Mouse (Mus musculus) kidney, postnatal 0 days (tissue): ENCODE data around the gene Zdhhc11. TPM values are rescaled to one million over a fixed set of nuclear protein-coding genes. Genes with fewer than 3 reads are reported as not detected.
A peak's percentile ranks its signal among the peaks of the same experiment; 100 is the strongest.
"Not testable (repeated sequence)": the region's sequence is repeated elsewhere in the genome, so short reads cannot be mapped to it uniquely, and the experiment has no call there.

ENCODE experiments used
- ATAC-seq: fragments of 200-750 bp; cut with Nextera tagmentation; replicated peaks from 2 replicates; pipeline ENCODE4 v1.8.0; 2017; ENCODE audit warnings: low read depth, moderate number of reproducible peaks, moderate TSS enrichment, moderate library complexity; ENCODE audit not compliant: low FRiP score
- DNase-seq: peaks from one replicate; pipeline ENCODE4 v3.0.0-alpha.2; 2016; ENCODE audit warnings: low spot score
- H3K27ac ChIP-seq: fragments of 300-500 bp; sonication (generic); 2 replicates; pipeline ENCODE4 v1.5.1; 2014; ENCODE audit warnings: mild to moderate bottlenecking
- H3K27me3 ChIP-seq: fragments of 300-500 bp; sonication (generic); 2 replicates; pipeline ENCODE4 v1.6.1; 2014; ENCODE audit warnings: low read length, mixed read lengths; ENCODE audit not compliant: insufficient read depth
- H3K36me3 ChIP-seq: fragments of 300-500 bp; sonication (generic); 2 replicates; pipeline ENCODE4 v1.6.1; 2014; ENCODE audit warnings: low read length, mixed read lengths; ENCODE audit not compliant: insufficient read depth
- H3K4me1 ChIP-seq: fragments of 300-500 bp; sonication (generic); replicated peaks from 2 replicates; pipeline ENCODE4 v1.6.1; 2014; ENCODE audit warnings: antibody characterized with exemption, low read length, mixed read lengths; ENCODE audit not compliant: insufficient read depth
- H3K4me2 ChIP-seq: fragments of 300-500 bp; sonication (generic); 2 replicates; pipeline ENCODE4 v1.6.1; 2014; ENCODE audit warnings: mild to moderate bottlenecking, low read length, moderate library complexity, mixed read lengths
- H3K4me3 ChIP-seq: fragments of 300-500 bp; sonication (generic); replicated peaks from 2 replicates; pipeline ENCODE4 v1.5.1; 2014; ENCODE audit warnings: low read depth, low read length
- H3K9ac ChIP-seq: fragments of 300-500 bp; sonication (generic); 2 replicates; pipeline ENCODE4 v1.6.1; 2014; ENCODE audit warnings: low read depth, low read length
- H3K9me3 ChIP-seq: fragments of 300-500 bp; sonication (generic); replicated peaks from 2 replicates; pipeline ENCODE4 v1.6.1; 2016; ENCODE audit warnings: low read length, inconsistent platforms, mixed read lengths
- CTCF ChIP-seq: IDR thresholded peaks from 2 replicates; pipeline ENCODE4 v1.5.1; 2016; ENCODE audit warnings: antibody characterized with exemption, low read depth, mild to moderate bottlenecking, moderate library complexity
- WGBS: fragments of 180-500 bp; shearing (Covaris S2); extraction: QIAGEN DNeasy Blood & Tissue Kit; methylation state at CpG from one replicate; pipeline ENCODE4 v1.1.7; 2014; 5-methylcytosine and 5-hydroxymethylcytosine counted together
- polyA plus RNA-seq: library from polyadenylated mRNA; unstranded; fragments of >200 nt; fragmentation: Nextera tagmentation; extraction: Ambion mirVana; gene quantifications from 2 replicates; pipeline ENCODE4 v1.2.1, GENCODE M21; 2015

Gene Zdhhc11
- polyA plus RNA-seq, 1 experiment from 2014 or later: not detected

GRCm38 (mm10) chr13:73996456-73996855 is 32.8 kb downstream of the Zdhhc11 start:
- DNase-seq (no peak), ATAC-seq (no peak)
- no peaks in the 10 kb centered on the region for H3K9me3 ChIP-seq
- H3K4me2 ChIP-seq: no peak overlapping the region
- H3K4me1 ChIP-seq: no peaks in the 10 kb centered on the region
- H3K4me3 ChIP-seq: no peak overlapping the region
- H3K27ac ChIP-seq: no peak overlapping the region
- no peaks in the 10 kb centered on the region for H3K27me3 ChIP-seq
- H3K36me3 ChIP-seq: no peaks in the 10 kb centered on the region
- WGBS: 77% methylated on average over 4 of the region's 4 CpGs
- H3K9ac ChIP-seq: no peak overlapping the region
- no peak for TF ChIP-seq CTCF

- ATAC-seq (no peak), DNase-seq (no peak)
- TF ChIP-seq CTCF: no peak
- no peaks in the 10 kb centered on the region for H3K9me3 ChIP-seq
- H3K4me1 ChIP-seq: no peaks in the 10 kb centered on the region
- H3K4me2 ChIP-seq: no peak overlapping the region
- no peak overlapping the region for H3K27ac ChIP-seq
- H3K36me3 ChIP-seq: no peaks in the 10 kb centered on the region
- no peaks in the 10 kb centered on the region for H3K27me3 ChIP-seq
- H3K9ac ChIP-seq: no peak overlapping the region
- H3K4me3 ChIP-seq: no peak overlapping the region
Measured at GRCm38 (mm10) chr13:74000519-74000918, 36.9 kb downstream of the Zdhhc11 start.

GRCm38 (mm10) chr13:74000961-74001360 is 37.3 kb downstream of the Zdhhc11 start:
- DNase-seq (no peak), ATAC-seq (no peak)
- 75% methylated on average over 6 of the region's 6 CpGs for WGBS
- Histone ChIP-seq H3K4me3 (no peak overlapping the region), H3K36me3 (no peaks in the 10 kb centered on the region), H3K9me3 (no peaks in the 10 kb centered on the region), H3K9ac (no peak overlapping the region), H3K27ac (no peak overlapping the region), H3K4me1 (no peaks in the 10 kb centered on the region), H3K4me2 (no peak overlapping the region), H3K27me3 (no peaks in the 10 kb centered on the region)
- no peak for TF ChIP-seq CTCF

- TF ChIP-seq CTCF: no peak
- no peak for DNase-seq
- Histone ChIP-seq H3K27ac (no peak overlapping the region), H3K4me3 (no peak overlapping the region), H3K4me2 (no peak overlapping the region), H3K9me3 (no peaks in the 10 kb centered on the region), H3K4me1 (no peaks in the 10 kb centered on the region), H3K27me3 (no peaks in the 10 kb centered on the region), H3K36me3 (no peaks in the 10 kb centered on the region), H3K9ac (no peak overlapping the region)
- no peak for ATAC-seq
- WGBS: 70% methylated on average over 4 of the region's 4 CpGs
Measured at GRCm38 (mm10) chr13:74001492-74001891, 37.8 kb downstream of the Zdhhc11 start.

GRCm38 (mm10) chr13:74006881-74007280 is 43.2 kb downstream of the Zdhhc11 start:
- 91% methylated on average over 4 of the region's 4 CpGs for WGBS
- not testable (repeated sequence) for ATAC-seq

GRCm38 (mm10) chr13:74008216-74008615 is 44.6 kb downstream of the Zdhhc11 start:
- H3K36me3 ChIP-seq, H3K27ac ChIP-seq, H3K4me1 ChIP-seq, DNase-seq, H3K9ac ChIP-seq, H3K4me2 ChIP-seq, ATAC-seq, H3K4me3 ChIP-seq, H3K9me3 ChIP-seq: not testable (repeated sequence)
- 80% methylated on average over 2 of the region's 2 CpGs for WGBS
- H3K27me3 ChIP-seq: peaks cover 16% of the 10 kb centered on the region

More at GRCm38 (mm10) chr13:74006881-74007280, 43.2 kb downstream of the Zdhhc11 start:
- not testable (repeated sequence) for H3K36me3 ChIP-seq, H3K4me1 ChIP-seq, DNase-seq, H3K9ac ChIP-seq, H3K4me2 ChIP-seq, H3K4me3 ChIP-seq, H3K9me3 ChIP-seq, H3K27ac ChIP-seq
- H3K27me3 ChIP-seq: peaks cover 16% of the 10 kb centered on the region

- under 1% methylated on average over 56 of the region's 56 CpGs for WGBS
- no peaks in the 10 kb centered on the region for H3K36me3 ChIP-seq
- DNase-seq (peak; percentile 85), ATAC-seq (peak; percentile 93)
- peak within 1 kb of the TSS; percentile 49 for H3K4me3 ChIP-seq
- H3K4me1 ChIP-seq: peaks cover 4% of the 10 kb centered on the region; the same call in 1 of the 2 replicates
- peaks cover 16% of the 10 kb centered on the region for H3K27me3 ChIP-seq
- no peak for TF ChIP-seq CTCF
- H3K4me2 ChIP-seq: peak within 1 kb of the TSS; percentile 92
- peak within 1 kb of the TSS; percentile 40; the same call in 1 of the 2 replicates for H3K9ac ChIP-seq
- no peak within 1 kb of the TSS for H3K27ac ChIP-seq
- H3K9me3 ChIP-seq: no peaks in the 10 kb centered on the region
Measured at GRCm38 (mm10) chr13:74008948-74009718, 45.5 kb downstream of the Zdhhc11 start, which contains the start of gene Tppp. Gene Tppp (plus strand): TSS chr13:74009407.
